Mouse (Mus musculus): ENCODE results near the gene Igf2.

DNA sequence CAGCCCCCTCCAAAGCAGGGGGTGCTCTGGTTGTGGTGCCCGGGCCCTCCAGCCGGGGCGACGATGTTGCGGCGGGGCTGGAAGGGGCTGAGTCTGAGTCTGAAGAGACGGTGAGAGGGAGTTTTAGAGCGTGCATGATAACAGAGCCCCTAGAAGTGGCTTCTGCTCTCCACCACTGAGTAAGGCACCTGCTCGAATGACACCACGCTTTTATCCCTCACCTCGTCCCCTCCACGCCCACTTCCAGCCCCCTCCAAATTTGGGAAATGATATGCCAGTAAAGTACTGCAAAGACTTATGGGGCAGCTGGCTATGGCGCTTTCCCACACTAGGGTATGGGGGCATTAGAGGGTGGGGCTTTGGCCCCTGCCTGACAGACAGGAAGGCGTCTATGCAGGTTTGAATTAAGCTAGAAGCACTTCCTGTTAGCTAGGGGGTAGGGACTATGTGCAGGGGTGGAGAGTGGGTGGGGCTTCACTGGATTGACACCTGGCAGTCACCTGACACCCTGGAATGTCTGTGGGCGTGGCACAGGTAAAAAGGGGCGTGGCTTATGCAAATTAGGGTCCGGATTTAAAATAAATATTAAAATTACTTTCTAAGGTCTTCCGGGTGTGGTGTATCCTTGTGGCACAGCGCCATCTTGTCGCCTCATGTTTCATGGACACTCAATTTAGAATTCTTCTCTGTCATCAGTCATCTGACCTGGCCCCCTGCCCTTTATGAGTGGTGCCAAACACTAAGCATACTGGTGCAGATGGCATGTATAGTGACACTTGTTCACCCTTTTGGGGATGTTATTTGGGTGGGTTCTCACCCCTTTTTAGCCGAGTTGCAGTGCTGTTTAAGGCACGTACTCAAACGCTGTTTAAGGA lies 3.4 kb upstream of the Igf2 start, which contains the start of gene Gm49394:
- TF ChIP-seq POLR2A (IDR thresholded peaks at IDR 0.05; ENCODE audit: insufficient read depth, low read depth, low read length) (no peak), CTCF (IDR thresholded peaks at IDR 0.05) (no peak)

Measured in heart, adult 2 months (tissue).